Mouse (Mus musculus): ENCODE data around the gene Wdr74. TPM values are rescaled to one million over a fixed set of nuclear protein-coding genes. Genes with fewer than 3 reads are reported as not detected.
A peak's percentile ranks its signal among the peaks of the same experiment; 100 is the strongest.

The Wdr74 gene
- polyA plus RNA-seq, 1 experiment = 55.5 TPM

DNA sequence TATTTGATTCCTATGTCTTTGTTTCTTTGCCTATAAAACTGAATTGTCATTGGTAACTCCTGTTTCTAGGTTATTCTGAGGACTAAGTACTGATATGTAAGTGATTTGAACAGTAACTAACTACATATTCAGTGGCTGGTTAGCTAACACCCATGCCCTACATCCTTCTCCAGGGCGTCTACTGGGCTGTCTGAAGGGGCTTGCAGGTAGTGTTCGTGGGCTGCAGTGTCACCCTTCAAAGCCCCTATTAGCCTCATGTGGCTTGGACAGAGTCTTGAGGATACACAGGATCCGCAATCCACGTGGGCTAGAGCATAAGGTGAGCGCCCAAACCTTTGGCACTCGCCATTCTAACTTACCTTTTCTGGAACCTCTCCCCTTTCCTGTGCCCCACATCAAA lies 4.0 kb downstream of the Wdr74 start:
- 92% methylated on average over 6 of the region's 6 CpGs for whole genome bisulfite sequencing
- no peak overlapping the region for H3K4me3 ChIP-seq (replicated peaks; ENCODE audit: insufficient read depth, low read depth, low read length)

DNA sequence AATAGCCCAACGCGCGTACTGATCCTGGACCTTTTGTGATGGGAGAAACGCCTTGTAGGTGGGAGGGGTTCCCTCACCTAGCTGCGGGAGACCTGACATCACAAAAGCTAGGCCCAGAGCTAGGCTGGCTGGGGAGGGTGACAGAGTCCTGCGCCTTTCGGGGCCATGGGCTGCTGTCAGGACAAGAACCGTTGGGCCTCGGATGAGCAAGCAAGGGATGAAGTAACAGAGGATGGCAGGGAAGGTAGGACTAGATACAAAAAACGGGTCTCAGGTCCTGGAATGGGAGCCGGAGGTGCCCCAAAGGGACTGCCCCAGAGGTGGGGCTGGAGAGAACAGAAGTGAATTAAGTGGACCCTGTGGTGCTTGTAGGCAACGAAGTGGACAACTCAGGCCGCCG lies 5.0 kb downstream of the Wdr74 start, which contains the start of gene 1700092M07Rik:
Gene 1700092M07Rik, plus strand, starts transcription at position 116 of the 400 bp plus-strand sequence.
- no peak for TF ChIP-seq POLR2A (IDR thresholded peaks at IDR 0.05; ENCODE audit: borderline replicate concordance, insufficient read depth, low read length)
- TF ChIP-seq CTCF (IDR thresholded peaks at IDR 0.05; ENCODE audit: borderline replicate concordance, insufficient read depth, low read depth, low read length) = no peak
- WGBS = 50% methylated on average over 14 of the region's 14 CpGs
- peak within 1 kb of the TSS; percentile 77 for H3K27ac ChIP-seq (ENCODE audit: insufficient read depth, low read length)
- no peaks in the 10 kb centered on the region for H3K27me3 ChIP-seq (ENCODE audit: control insufficient read depth, insufficient read depth, low read length)
- peak in 1 of 2 experiments; percentile 33 for DNase-seq
- peaks cover 6% of the 10 kb centered on the region; the same call in 1 of the 2 replicates for H3K4me1 ChIP-seq (ENCODE audit: control insufficient read depth, insufficient read depth, low read length)
- H3K4me3 ChIP-seq (replicated peaks; ENCODE audit: insufficient read depth, low read depth, low read length) = peak within 1 kb of the TSS; percentile 62

More for the DNA sequence above, 4.0 kb downstream of the Wdr74 start:
- H3K27me3 ChIP-seq (ENCODE audit: control insufficient read depth, insufficient read depth, low read length) = no peaks in the 10 kb centered on the region
- no peak for DNase-seq
- H3K27ac ChIP-seq (ENCODE audit: insufficient read depth, low read length) = no peak overlapping the region
- TF ChIP-seq POLR2A (IDR thresholded peaks at IDR 0.05; ENCODE audit: borderline replicate concordance, insufficient read depth, low read length) = no peak
- no peak for TF ChIP-seq CTCF (IDR thresholded peaks at IDR 0.05; ENCODE audit: borderline replicate concordance, insufficient read depth, low read depth, low read length)
- H3K4me1 ChIP-seq (ENCODE audit: control insufficient read depth, insufficient read depth, low read length) = peaks cover 6% of the 10 kb centered on the region; the same call in 1 of the 2 replicates

DNA sequence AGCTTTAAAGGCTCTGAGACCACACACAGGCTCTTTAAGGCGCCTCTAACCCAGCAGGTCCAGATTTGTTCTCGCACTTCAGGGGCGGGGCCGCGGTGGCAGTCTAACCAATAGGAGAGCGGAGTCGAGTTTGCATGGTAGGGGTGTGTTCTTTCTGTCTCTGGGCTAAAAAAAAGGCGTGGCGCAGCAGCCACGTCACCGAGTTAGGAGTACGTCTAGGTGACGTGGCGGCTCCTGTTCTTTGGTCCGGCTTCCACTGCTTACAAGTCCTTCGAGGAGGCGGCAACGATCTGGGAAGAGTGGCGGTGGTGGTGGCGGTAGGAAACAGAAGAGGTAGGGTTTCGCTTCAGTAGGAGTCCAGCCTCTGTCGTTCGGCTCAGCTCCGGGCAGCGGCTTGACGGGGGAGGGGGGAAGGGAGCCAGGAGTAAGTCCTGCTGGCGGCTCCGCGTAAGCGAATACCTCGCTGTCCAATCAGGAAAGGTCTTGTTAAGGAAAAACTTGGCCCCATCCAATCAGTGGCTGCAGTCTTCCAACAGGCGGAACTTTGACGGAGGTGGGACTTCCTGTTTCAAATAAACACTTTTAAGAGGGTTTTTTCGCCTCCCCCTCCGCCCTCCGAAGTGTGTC lies 5.7 kb downstream of the Wdr74 start, which contains the start of gene Stx5a:
Gene Stx5a, plus strand, starts transcription at position 171 of the 627 bp plus-strand sequence.
- Histone ChIP-seq H3K27me3 (ENCODE audit: control insufficient read depth, insufficient read depth, low read length) (no peaks in the 10 kb centered on the region), H3K27ac (ENCODE audit: insufficient read depth, low read length) (peak within 1 kb of the TSS; percentile 77), H3K4me3 (replicated peaks; ENCODE audit: insufficient read depth, low read depth, low read length) (peak within 1 kb of the TSS; percentile 62), H3K4me1 (ENCODE audit: control insufficient read depth, insufficient read depth, low read length) (peaks cover 6% of the 10 kb centered on the region; the same call in 1 of the 2 replicates)
- under 1% methylated on average over 36 of the region's 36 CpGs for WGBS
- peak; percentile 54; the same call in 1 of the 2 replicates for TF ChIP-seq POLR2A (IDR thresholded peaks at IDR 0.05; ENCODE audit: borderline replicate concordance, insufficient read depth, low read length)
- TF ChIP-seq CTCF (IDR thresholded peaks at IDR 0.05; ENCODE audit: borderline replicate concordance, insufficient read depth, low read depth, low read length) = no peak
- DNase-seq = peak; percentile 96 to 97

DNA sequence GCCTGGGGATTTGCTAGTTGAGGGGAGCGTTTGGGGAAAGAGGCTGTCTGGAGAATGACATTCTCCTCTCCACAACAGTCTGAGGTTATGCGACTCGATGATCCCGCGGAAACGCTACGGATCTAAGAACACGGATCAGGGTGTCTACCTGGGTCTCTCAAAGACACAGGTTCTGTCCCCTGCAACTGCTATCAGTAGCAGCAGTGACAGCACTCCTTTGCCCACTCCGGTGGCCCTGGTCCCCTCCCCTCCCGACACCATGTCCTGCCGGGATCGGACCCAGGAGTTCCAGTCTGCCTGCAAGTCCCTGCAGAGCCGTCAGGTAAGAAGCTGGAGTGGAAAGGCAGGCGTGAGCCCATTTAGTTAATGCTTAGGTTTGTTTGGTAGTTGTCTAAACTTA lies 6.5 kb downstream of the Wdr74 start:
- WGBS = 17% methylated on average over 14 of the region's 14 CpGs
- peak in 1 of 2 experiments; percentile 24 for DNase-seq
- H3K27me3 ChIP-seq (ENCODE audit: control insufficient read depth, insufficient read depth, low read length) = no peaks in the 10 kb centered on the region
- peak overlapping the region; percentile 62 for H3K4me3 ChIP-seq (replicated peaks; ENCODE audit: insufficient read depth, low read depth, low read length)
- TF ChIP-seq CTCF (IDR thresholded peaks at IDR 0.05; ENCODE audit: borderline replicate concordance, insufficient read depth, low read depth, low read length) (no peak), POLR2A (IDR thresholded peaks at IDR 0.05; ENCODE audit: borderline replicate concordance, insufficient read depth, low read length) (no peak)
- peaks cover 6% of the 10 kb centered on the region; the same call in 1 of the 2 replicates for H3K4me1 ChIP-seq (ENCODE audit: control insufficient read depth, insufficient read depth, low read length)
- H3K27ac ChIP-seq (ENCODE audit: insufficient read depth, low read length) = peak overlapping the region; percentile 11; the same call in 1 of the 2 replicates

DNA sequence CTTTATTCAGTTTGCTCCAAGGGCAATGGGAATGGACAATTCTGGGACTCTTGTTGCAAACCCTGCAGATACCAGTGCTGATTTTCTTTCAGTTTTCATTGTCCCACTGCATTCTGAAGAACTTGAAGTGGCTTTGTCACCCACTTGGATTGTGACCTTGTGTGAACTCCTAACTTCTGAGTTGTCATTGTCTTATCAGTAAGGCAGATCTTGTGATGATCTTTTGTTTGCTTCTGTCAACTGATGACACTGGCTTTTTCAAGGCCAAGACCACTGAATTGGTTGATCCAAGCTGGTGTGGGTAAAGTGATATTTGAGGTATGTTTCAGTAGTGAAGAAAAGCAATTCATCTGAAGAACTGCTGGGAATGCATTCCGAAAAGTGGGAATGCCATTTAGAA lies 9.8 kb downstream of the Wdr74 start:
- TF ChIP-seq CTCF (IDR thresholded peaks at IDR 0.05; ENCODE audit: borderline replicate concordance, insufficient read depth, low read depth, low read length) (no peak), POLR2A (IDR thresholded peaks at IDR 0.05; ENCODE audit: borderline replicate concordance, insufficient read depth, low read length) (no peak)
- H3K27me3 ChIP-seq (ENCODE audit: control insufficient read depth, insufficient read depth, low read length) = no peaks in the 10 kb centered on the region
- H3K4me3 ChIP-seq (replicated peaks; ENCODE audit: insufficient read depth, low read depth, low read length) = no peak overlapping the region
- 100% methylated on average over 1 of the region's 1 CpGs for WGBS
- H3K4me1 ChIP-seq (ENCODE audit: control insufficient read depth, insufficient read depth, low read length) = peaks cover 6% of the 10 kb centered on the region; the same call in 1 of the 2 replicates
- H3K27ac ChIP-seq (ENCODE audit: insufficient read depth, low read length) = no peak overlapping the region
- DNase-seq = no peak

DNA sequence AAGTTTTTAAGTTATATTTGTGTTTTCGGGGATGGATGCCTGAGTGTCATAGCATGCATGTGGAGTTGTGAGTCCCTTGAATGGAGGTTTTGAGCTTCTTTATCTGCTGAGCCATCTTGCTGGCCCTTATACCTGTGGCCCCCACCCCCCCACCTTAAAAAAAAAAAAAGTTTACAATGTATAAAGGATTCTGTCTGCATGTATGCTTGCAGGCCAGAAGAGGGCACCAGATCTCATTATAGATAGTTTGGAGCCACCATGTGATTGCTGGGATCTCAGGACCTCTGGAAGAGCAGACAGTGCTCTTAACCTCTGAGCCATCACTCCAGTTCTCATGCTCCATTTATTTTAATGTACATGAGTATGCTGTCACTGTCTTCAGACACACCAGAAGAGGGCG lies 11.7 kb downstream of the Wdr74 start:
- H3K27me3 ChIP-seq (ENCODE audit: control insufficient read depth, insufficient read depth, low read length) = no peaks in the 10 kb centered on the region
- no peak for TF ChIP-seq CTCF (IDR thresholded peaks at IDR 0.05; ENCODE audit: borderline replicate concordance, insufficient read depth, low read depth, low read length)
- TF ChIP-seq POLR2A (IDR thresholded peaks at IDR 0.05; ENCODE audit: borderline replicate concordance, insufficient read depth, low read length) = no peak
- 69% methylated on average over 2 of the region's 2 CpGs for WGBS

DNA sequence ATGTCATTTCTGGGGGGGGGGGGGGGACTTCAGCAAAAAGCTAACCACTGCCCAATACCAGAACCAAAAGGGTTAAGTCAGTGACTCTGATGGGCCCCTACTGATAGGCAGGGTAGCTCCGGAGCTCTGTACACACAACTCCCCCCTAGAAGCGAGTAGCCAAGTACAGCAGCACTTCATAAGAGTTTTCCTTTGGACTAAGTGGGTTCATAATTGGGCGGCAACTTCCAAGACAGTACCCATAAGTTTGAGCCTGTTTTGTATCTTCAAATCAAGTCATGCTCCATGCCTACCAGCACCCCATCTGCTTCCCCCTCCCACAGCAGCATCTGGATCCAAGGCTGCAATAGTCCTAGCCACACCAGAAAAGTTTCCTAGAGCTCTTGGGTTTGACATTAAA lies 20.0 kb downstream of the Wdr74 start:
- 49% methylated on average over 3 of the region's 3 CpGs for WGBS
- Histone ChIP-seq H3K27me3 (ENCODE audit: control insufficient read depth, insufficient read depth, low read length) (no peaks in the 10 kb centered on the region), H3K4me3 (replicated peaks; ENCODE audit: insufficient read depth, low read depth, low read length) (no peak overlapping the region), H3K4me1 (ENCODE audit: control insufficient read depth, insufficient read depth, low read length) (no peaks in the 10 kb centered on the region), H3K27ac (ENCODE audit: insufficient read depth, low read length) (no peak overlapping the region)
- DNase-seq = no peak
- TF ChIP-seq CTCF (IDR thresholded peaks at IDR 0.05; ENCODE audit: borderline replicate concordance, insufficient read depth, low read depth, low read length) (no peak), POLR2A (IDR thresholded peaks at IDR 0.05; ENCODE audit: borderline replicate concordance, insufficient read depth, low read length) (no peak)

More for the DNA sequence above, 11.7 kb downstream of the Wdr74 start:
- Histone ChIP-seq H3K4me3 (replicated peaks; ENCODE audit: insufficient read depth, low read depth, low read length) (no peak overlapping the region), H3K4me1 (ENCODE audit: control insufficient read depth, insufficient read depth, low read length) (peaks cover 3% of the 10 kb centered on the region; the same call in 1 of the 2 replicates), H3K27ac (ENCODE audit: insufficient read depth, low read length) (no peak overlapping the region)
- no peak for DNase-seq
